Mouse (Mus musculus) megakaryocyte, embryonic 14.5 days (primary cell): ENCODE measurements around the gene Olfr641.

ENCODE experiments used
- FLI1 ChIP-seq: IDR thresholded peaks from 2 replicates; pipeline ENCODE4 v1.6.1; 2012; ENCODE audit warnings: low read length, inconsistent platforms, mixed read lengths
- GATA1 ChIP-seq: IDR thresholded peaks from 3 replicates; pipeline ENCODE4 v1.6.1; 2012; ENCODE audit warnings: mixed read lengths, low read length, inconsistent platforms, borderline replicate concordance

DNA sequence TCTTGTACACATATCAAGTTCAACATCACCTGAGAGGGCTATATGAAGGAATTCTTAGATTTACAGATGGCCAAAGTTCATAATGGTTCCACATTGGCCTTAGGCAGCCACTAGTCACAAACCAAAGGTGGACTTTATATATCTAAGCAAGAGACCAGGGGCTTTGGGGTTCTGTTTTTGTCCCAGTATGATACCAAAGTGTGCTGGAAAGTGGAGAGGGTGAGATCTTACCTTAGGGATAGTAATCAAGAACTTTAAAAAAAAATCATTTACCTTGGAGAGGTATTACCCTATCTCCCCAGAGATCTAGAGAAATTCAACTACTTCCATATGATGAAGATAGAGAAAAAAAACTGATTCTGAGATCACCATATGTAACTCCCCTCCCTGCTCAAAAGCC, 18.0 kb upstream of the Olfr641 start, which contains the start of gene Olfr639:
- TF ChIP-seq GATA1 = no peak
- no peak for TF ChIP-seq FLI1
